Mouse (Mus musculus) forebrain, embryonic 11.5 days (tissue): ENCODE data around the gene Ing3. TPM values are rescaled to one million over a fixed set of nuclear protein-coding genes. Genes with fewer than 3 reads are reported as not detected.

Source experiments
- ATAC-seq: fragments of 200-750 bp; cut with Nextera tagmentation; replicated peaks from 2 replicates; pipeline ENCODE4 v1.8.0; 2017; ENCODE audit warnings: moderate TSS enrichment; ENCODE audit not compliant: low FRiP score
- DNase-seq: peaks from one replicate; pipeline ENCODE4 v3.0.0-alpha.2; 2017; ENCODE audit warnings: low spot score
- H3K27ac ChIP-seq: fragments of 300-500 bp; sonication (generic); 2 replicates; pipeline ENCODE4 v1.5.1; 2014; ENCODE audit warnings: low read depth, low read length
- H3K27me3 ChIP-seq: fragments of 300-500 bp; sonication (generic); 2 replicates; pipeline ENCODE4 v1.6.1; 2014; ENCODE audit warnings: mild to moderate bottlenecking, low read length, mixed read lengths; ENCODE audit not compliant: control insufficient read depth, insufficient read depth
- H3K36me3 ChIP-seq: fragments of 300-500 bp; sonication (generic); 2 replicates; pipeline ENCODE4 v1.6.1; 2014; ENCODE audit warnings: mild to moderate bottlenecking, low read length, moderate library complexity, mixed read lengths; ENCODE audit not compliant: control insufficient read depth, insufficient read depth
- H3K4me1 ChIP-seq: fragments of 300-500 bp; sonication (generic); replicated peaks from 2 replicates; pipeline ENCODE4 v1.6.1; 2014; ENCODE audit warnings: low read length, mixed read lengths; ENCODE audit not compliant: control insufficient read depth, insufficient read depth
- H3K4me2 ChIP-seq: fragments of 300-500 bp; sonication (generic); 2 replicates; pipeline ENCODE4 v1.6.1; 2014; ENCODE audit warnings: low read depth, mild to moderate bottlenecking, low read length, moderate library complexity, mixed read lengths; ENCODE audit not compliant: severe bottlenecking
- H3K4me3 ChIP-seq: fragments of 300-500 bp; sonication (generic); 2 replicates; pipeline ENCODE4 v1.5.1; 2014; ENCODE audit warnings: low read depth, low read length
- H3K9ac ChIP-seq: fragments of 300-500 bp; sonication (generic); 2 replicates; pipeline ENCODE4 v1.6.1; 2014; ENCODE audit warnings: low read length
- H3K9me3 ChIP-seq: fragments of 300-500 bp; sonication (generic); 2 replicates; pipeline ENCODE4 v1.6.1; 2016; ENCODE audit warnings: low read length, mixed read lengths; ENCODE audit not compliant: control insufficient read depth
- WGBS: fragments of 180-500 bp; shearing (Covaris S2); extraction: QIAGEN DNeasy Blood & Tissue Kit; methylation state at CpG from one replicate; pipeline ENCODE4 v1.1.7; 2014; 5-methylcytosine and 5-hydroxymethylcytosine counted together
- polyA plus RNA-seq: library from polyadenylated mRNA; unstranded; fragments of >200 nt; fragmentation: Nextera tagmentation; extraction: Ambion mirVana; gene quantifications from 2 replicates; pipeline ENCODE4 v1.2.1, GENCODE M21; 2014

The Ing3 gene
- polyA plus RNA-seq, 1 experiment from 2014 or later: 46.7 TPM

DNA sequence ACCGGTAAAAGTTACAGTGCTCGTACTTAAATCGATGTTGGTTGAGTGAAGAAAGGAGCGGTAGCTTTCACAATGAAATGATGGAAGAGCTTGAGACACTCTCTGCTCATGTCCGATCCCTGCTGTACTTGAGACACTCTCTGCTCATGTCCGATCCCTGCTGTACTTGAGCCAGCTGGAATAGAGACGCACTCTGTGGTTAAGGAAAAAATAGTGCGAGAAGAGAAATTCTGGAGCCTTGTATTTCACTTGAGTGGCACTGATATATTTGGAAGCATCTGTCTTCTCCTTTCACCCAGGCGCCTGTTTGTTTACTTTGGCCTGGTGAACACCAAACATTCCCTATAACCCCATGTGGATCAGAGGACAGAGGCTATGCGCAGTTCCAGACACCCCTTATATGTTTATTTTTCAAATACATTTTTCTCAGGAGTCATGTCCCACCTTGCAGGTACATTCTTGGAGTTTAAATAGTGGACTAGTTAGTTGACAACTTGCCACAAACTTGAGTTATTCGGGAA, 61.5 kb downstream of the Ing3 start:
- 93% methylated on average over 11 of the region's 11 CpGs for WGBS
- no peak for ATAC-seq
- H3K36me3 ChIP-seq: no peaks in the 10 kb centered on the region

DNA sequence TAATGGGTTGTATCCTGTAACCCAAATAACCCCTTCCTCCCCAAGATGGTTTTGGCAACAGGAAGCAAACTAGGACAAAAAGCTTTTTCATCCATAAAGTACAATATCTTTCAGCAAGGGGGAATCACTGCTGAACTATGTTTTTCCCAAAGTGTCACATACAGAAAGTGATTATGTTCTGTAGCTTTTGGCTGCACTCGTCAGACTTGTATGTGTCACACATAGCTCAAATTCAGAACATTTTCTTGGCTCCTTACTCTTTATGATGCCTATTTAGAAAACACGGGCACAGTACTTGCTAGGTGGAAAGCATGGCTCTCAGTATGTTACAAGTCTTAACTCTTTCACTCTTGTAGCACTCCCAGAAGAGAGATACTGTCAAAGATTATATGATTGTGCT, 62.2 kb downstream of the Ing3 start:
- ATAC-seq: no peak
- Histone ChIP-seq H3K27ac (no peak overlapping the region), H3K36me3 (no peaks in the 10 kb centered on the region)

More for the DNA sequence above, 61.5 kb downstream of the Ing3 start:
- DNase-seq: no peak
- H3K4me3 ChIP-seq: no peak overlapping the region
- H3K9me3 ChIP-seq: no peaks in the 10 kb centered on the region
- no peak overlapping the region for H3K27ac ChIP-seq
- no peak overlapping the region for H3K9ac ChIP-seq
- H3K27me3 ChIP-seq: no peaks in the 10 kb centered on the region
- H3K4me1 ChIP-seq: no peaks in the 10 kb centered on the region
- no peak overlapping the region for H3K4me2 ChIP-seq

DNA sequence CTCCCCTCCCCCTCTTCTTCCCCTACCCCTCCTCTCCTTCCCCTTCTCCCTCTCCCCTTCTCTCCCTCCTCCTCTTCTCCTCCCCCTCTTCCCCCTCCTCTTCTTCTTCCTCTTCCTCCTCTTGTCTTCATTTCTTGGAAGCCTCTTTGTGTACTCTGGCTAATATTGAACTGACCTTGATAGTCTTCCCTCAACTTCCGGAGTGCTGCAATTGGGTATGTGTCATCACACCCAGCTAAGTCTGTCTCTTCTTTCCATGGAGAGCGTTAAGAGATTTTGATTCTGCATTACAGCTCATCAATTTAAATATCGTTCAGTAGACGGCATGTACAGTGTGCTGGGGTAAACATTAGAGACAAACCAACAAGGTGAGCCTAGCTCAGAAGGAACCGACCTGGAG, 62.7 kb downstream of the Ing3 start:
- no peak overlapping the region for H3K27ac ChIP-seq
- H3K36me3 ChIP-seq: no peaks in the 10 kb centered on the region
- H3K4me3 ChIP-seq: no peak overlapping the region
- H3K9ac ChIP-seq: no peak overlapping the region
- no peaks in the 10 kb centered on the region for H3K9me3 ChIP-seq
- H3K4me2 ChIP-seq: no peak overlapping the region
- no peaks in the 10 kb centered on the region for H3K4me1 ChIP-seq
- WGBS: 90% methylated on average over 5 of the region's 5 CpGs
- DNase-seq (no peak), ATAC-seq (no peak)
- H3K27me3 ChIP-seq: no peaks in the 10 kb centered on the region

More for the DNA sequence above, 62.2 kb downstream of the Ing3 start:
- Histone ChIP-seq H3K27me3 (no peaks in the 10 kb centered on the region), H3K4me2 (no peak overlapping the region), H3K9me3 (no peaks in the 10 kb centered on the region), H3K4me3 (no peak overlapping the region), H3K4me1 (no peaks in the 10 kb centered on the region), H3K9ac (no peak overlapping the region)
- no peak for DNase-seq
- WGBS: 88% methylated on average over 2 of the region's 2 CpGs

DNA sequence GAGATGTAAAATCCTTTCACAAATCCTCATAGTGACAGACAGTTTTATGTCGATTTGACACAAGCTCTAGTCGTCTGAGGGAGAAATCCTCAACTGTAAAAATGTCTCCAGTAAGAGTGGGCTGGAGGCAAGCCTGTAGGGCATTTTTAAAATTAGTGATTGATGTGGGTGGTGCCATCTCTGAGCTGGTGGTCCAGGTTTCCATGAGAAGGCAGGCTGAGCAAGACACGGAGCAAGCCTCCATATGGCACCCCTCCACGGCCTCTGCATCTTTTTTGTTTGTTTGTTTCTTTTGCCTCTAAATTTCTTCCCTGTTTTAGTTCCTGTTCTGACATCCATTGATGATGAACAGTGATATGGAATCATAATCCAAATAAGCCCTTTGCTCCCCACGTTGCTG, 63.1 kb downstream of the Ing3 start:
- Histone ChIP-seq H3K9ac (no peak overlapping the region), H3K4me3 (no peak overlapping the region), H3K36me3 (no peaks in the 10 kb centered on the region), H3K4me2 (no peak overlapping the region), H3K27me3 (no peaks in the 10 kb centered on the region), H3K27ac (no peak overlapping the region), H3K9me3 (no peaks in the 10 kb centered on the region), H3K4me1 (no peaks in the 10 kb centered on the region)
- no peak for ATAC-seq
- 90% methylated on average over 5 of the region's 5 CpGs for WGBS
- DNase-seq: no peak

DNA sequence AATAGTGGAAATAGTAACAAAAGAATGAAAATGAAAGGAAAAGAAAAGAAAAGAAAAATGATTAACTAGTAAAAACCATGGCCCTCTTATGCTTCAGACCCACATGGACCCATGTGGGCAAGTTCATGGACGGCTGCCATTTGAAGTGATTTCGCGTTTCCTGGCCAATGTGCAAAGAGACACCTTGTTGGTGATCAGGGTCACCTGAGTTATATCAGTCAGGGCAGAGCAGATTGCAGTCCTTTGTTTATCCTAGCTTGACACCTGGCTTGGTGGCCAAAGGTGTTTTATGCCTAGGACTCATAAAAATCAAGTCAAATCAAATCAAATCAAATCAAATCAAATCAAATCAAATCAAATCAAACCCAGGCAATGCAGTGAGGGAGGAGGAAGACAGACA, 64.0 kb downstream of the Ing3 start:
- H3K27ac ChIP-seq: no peak overlapping the region
- no peaks in the 10 kb centered on the region for H3K4me1 ChIP-seq
- ATAC-seq (no peak), DNase-seq (no peak)
- H3K9ac ChIP-seq: no peak overlapping the region
- 90% methylated on average over 3 of the region's 3 CpGs for WGBS
- H3K4me2 ChIP-seq: no peak overlapping the region
- no peaks in the 10 kb centered on the region for H3K9me3 ChIP-seq
- H3K4me3 ChIP-seq: no peak overlapping the region
- no peaks in the 10 kb centered on the region for H3K27me3 ChIP-seq
- no peaks in the 10 kb centered on the region for H3K36me3 ChIP-seq

DNA sequence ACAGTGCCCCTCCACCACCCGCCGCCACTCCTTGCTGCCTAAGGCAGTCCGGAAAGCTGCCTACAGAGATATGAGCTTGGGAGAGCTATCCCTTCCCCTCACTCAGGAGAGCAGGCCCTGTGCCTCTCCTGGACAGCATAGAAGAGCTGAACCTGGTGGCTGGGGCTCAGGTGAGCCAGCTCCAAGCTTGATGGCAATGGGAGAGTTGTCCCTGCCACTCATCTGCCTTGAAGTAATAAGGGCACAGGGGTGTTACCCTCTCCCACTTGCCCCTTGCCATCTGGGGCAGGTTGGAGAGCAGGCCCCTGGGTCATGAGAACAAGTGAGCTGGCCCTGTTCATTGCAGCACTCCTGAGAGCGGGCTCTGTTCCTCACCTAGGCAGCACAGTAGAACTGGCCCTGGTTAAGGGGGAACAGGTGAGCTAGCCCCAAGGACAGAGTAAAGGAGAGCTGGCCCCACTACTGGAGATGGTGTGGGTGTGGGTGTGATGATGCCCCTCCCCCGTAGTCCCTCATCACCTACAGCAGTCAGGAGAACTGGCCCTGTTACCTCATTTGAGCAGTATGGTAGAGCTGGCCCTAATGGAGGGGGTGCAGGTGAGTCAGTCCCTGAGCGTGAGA, 65.0 kb downstream of the Ing3 start:
- H3K27ac ChIP-seq: no peak overlapping the region
- no peak overlapping the region for H3K4me3 ChIP-seq
- DNase-seq (no peak), ATAC-seq (no peak)
- WGBS: 90% methylated on average over 6 of the region's 6 CpGs
- H3K9ac ChIP-seq: no peak overlapping the region
- H3K4me2 ChIP-seq: no peak overlapping the region
- no peaks in the 10 kb centered on the region for H3K36me3 ChIP-seq
- H3K4me1 ChIP-seq: no peaks in the 10 kb centered on the region
- H3K27me3 ChIP-seq: no peaks in the 10 kb centered on the region
- H3K9me3 ChIP-seq: no peaks in the 10 kb centered on the region

DNA sequence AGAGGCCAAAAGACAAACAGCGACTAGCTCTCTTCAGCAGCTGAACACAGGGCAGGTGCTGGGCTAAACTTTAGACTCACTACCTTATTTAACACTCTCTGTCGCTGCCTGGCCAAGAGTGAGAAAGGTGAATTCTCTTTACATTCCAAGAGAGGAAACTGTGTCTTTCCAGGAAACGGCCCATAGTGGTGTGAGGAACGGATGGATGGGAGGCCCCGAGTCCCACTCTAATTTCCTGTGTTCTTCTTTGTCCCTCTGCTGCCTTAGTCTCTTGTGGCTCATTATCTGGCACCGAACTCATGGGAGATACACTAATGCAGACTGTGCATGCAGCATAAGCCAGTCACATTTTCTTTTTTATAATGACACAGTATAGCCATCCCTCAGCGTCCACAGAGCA, 68.3 kb downstream of the Ing3 start:
- no peaks in the 10 kb centered on the region for H3K36me3 ChIP-seq
- WGBS: 73% methylated on average over 7 of the region's 7 CpGs
- H3K4me2 ChIP-seq: no peak overlapping the region
- no peak overlapping the region for H3K27ac ChIP-seq
- H3K4me3 ChIP-seq: no peak overlapping the region
- no peaks in the 10 kb centered on the region for H3K4me1 ChIP-seq
- DNase-seq: no peak
- H3K9me3 ChIP-seq: no peaks in the 10 kb centered on the region
- no peak overlapping the region for H3K9ac ChIP-seq
- no peaks in the 10 kb centered on the region for H3K27me3 ChIP-seq
- no peak for ATAC-seq

DNA sequence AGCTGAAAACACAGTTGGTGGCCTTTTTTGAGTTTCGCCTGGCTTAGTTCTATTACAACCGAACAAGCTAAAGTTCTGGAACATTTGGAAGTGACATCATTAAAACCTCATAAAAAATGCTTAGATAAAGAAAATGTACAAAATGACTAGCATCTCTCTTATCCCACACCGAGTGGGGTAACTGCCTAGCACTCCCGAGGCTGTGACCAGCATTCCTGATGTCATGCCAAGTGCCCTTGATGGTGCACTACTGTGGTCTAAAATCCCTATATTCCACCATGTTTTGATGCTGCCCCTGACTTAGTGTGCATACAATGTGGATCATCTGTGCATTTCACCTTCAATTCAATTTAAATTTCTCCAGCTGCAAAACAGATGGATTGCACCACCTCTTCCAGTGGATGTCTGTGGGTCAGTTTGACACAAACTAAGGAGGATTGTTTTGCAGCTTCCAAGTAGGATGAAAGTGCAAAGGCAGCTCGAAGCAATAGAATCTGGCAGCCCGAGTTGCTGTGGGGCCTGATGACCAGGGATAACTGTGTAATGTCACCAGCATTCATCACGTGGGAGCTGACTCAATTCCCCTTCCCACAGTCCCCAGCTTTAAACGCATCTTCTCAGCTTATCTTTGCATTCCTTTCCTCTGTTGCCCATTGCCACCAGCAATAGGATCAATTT, 69.5 kb downstream of the Ing3 start:
- H3K27ac ChIP-seq: no peak overlapping the region

DNA sequence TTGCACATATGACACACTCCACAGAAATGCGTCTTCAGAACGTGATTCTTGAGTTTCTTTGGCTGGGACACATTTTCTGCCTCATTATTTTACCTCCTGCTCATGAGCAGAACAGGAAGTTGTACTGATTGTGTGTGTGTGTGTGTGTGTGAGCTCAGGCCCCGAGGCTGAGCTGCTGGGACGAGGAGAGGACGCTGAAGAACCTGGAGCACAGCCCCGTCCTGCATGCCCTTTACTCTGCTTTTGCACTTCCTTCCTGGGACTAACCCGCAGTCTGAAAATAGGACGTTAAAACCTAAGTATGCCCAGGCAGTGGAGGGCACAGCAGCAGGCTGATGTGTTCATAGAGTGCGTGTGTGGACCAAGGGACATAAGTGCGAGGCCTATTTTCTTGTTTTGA, 70.3 kb downstream of the Ing3 start:
- Histone ChIP-seq H3K27ac (no peak overlapping the region), H3K9me3 (no peaks in the 10 kb centered on the region), H3K36me3 (no peaks in the 10 kb centered on the region), H3K4me2 (no peak overlapping the region), H3K9ac (no peak overlapping the region), H3K27me3 (no peaks in the 10 kb centered on the region), H3K4me3 (no peak overlapping the region), H3K4me1 (no peaks in the 10 kb centered on the region)
- DNase-seq: no peak
- no peak for ATAC-seq
- WGBS: 63% methylated on average over 10 of the region's 10 CpGs

More for the DNA sequence above, 69.5 kb downstream of the Ing3 start:
- H3K9me3 ChIP-seq: no peaks in the 10 kb centered on the region
- no peaks in the 10 kb centered on the region for H3K4me1 ChIP-seq
- no peaks in the 10 kb centered on the region for H3K27me3 ChIP-seq
- no peak overlapping the region for H3K9ac ChIP-seq
- H3K4me3 ChIP-seq: no peak overlapping the region
- no peak overlapping the region for H3K4me2 ChIP-seq
- ATAC-seq (no peak), DNase-seq (no peak)
- no peaks in the 10 kb centered on the region for H3K36me3 ChIP-seq
- 74% methylated on average over 8 of the region's 8 CpGs for WGBS
